Mouse (Mus musculus): ENCODE data around the gene Snx4. TPM values are rescaled to one million over a fixed set of nuclear protein-coding genes. Genes with fewer than 3 reads are reported as not detected.
A peak's percentile ranks its signal among the peaks of the same experiment; 100 is the strongest.

The Snx4 gene
- polyA plus RNA-seq, 1 experiment from 2014 or later: 71.7 TPM

DNA sequence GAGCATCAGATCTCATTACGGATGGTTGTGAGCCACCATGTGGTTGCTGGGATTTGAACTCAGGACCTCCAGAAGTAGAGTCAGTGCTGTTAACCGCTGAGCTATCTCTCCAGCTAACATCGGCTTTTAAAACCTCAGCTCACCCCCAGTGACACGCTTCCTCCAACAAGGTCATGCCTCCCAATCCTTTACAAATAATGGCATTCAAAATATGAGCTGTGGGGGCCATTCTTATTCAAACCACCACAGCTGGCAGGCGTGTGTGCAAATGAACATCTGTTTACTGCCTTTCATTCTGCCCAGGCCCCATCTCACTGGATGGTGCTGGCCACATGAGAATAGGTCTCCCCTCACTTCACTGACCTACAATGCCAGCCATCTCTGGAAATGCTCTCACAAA, 4.7 kb upstream of the Snx4 start:
- H3K27me3 ChIP-seq: no peaks in the 10 kb centered on the region
- no peak for ATAC-seq (ENCODE audit: low FRiP score)
- peaks cover 4% of the 10 kb centered on the region; the same call in 1 of the 2 replicates for H3K4me1 ChIP-seq
- H3K4me2 ChIP-seq: no peak overlapping the region
- H3K36me3 ChIP-seq (replicated peaks): peaks cover 28% of the 10 kb centered on the region
- no peak overlapping the region for H3K9ac ChIP-seq
- 93% methylated on average over 5 of the region's 5 CpGs for WGBS
- no peak overlapping the region for H3K4me3 ChIP-seq (replicated peaks)
- H3K9me3 ChIP-seq: no peaks in the 10 kb centered on the region
- no peak overlapping the region for H3K27ac ChIP-seq

DNA sequence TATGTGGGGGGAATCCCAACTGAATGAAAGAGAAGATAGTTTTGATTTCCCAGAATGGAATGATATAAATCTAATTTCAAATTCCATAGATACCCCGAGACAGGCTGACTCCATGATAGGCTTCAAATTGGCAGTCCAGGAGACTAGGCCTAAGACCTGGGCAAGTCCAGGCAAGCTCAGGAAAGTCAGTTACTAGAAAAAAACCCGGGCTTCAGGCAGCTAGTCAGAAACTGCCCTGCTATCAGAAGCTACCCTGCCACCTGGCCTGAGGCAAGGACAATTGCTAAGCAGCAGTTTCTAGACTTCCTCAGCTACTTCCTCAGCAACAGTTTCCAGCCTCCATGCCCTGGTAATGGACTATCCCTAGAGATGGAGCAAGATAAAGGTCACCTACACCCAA, 4.2 kb upstream of the Snx4 start:
- no peak overlapping the region for H3K9ac ChIP-seq
- no peak overlapping the region for H3K27ac ChIP-seq
- no peak for ATAC-seq (ENCODE audit: low FRiP score)
- no peak overlapping the region for H3K4me3 ChIP-seq (replicated peaks)
- H3K27me3 ChIP-seq: no peaks in the 10 kb centered on the region
- H3K36me3 ChIP-seq (replicated peaks): peaks cover 23% of the 10 kb centered on the region
- peaks cover 6% of the 10 kb centered on the region for H3K4me1 ChIP-seq
- no peaks in the 10 kb centered on the region for H3K9me3 ChIP-seq
- 86% methylated on average over 2 of the region's 2 CpGs for WGBS
- H3K4me2 ChIP-seq: no peak overlapping the region

DNA sequence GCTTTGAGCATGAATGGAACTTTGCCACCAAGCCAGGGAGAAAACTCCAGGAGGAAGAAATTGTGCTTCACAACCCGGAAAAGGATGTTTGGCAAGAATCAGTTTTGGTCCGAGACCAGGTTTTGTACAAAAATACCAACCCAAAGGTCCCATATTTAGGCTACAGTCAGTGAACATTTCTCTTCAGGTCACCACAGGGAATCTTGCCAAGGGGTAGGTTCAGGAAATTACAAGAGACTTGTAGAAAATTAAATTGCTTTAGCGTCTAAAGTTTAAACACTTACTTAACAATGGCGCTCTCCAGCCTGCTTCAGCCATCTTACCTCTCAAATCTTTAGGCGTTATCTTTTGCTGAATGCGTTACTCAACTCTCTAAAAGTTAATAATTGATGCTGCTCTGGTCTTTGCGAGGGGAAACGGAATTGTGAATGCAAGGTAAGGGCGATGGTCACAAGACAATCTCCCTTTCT, 556 bp upstream of the Snx4 start:
- peak overlapping the region; percentile 93 for H3K4me3 ChIP-seq (replicated peaks)
- no peak overlapping the region for H3K27ac ChIP-seq
- 24% methylated on average over 9 of the region's 9 CpGs for WGBS
- H3K9ac ChIP-seq: peak overlapping the region; percentile 90
- peak overlapping the region; percentile 73 for H3K4me2 ChIP-seq
- ATAC-seq (ENCODE audit: low FRiP score): no peak
- peaks cover 8% of the 10 kb centered on the region for H3K36me3 ChIP-seq (replicated peaks)
- no peaks in the 10 kb centered on the region for H3K27me3 ChIP-seq
- H3K9me3 ChIP-seq: no peaks in the 10 kb centered on the region
- peaks cover 14% of the 10 kb centered on the region for H3K4me1 ChIP-seq

DNA sequence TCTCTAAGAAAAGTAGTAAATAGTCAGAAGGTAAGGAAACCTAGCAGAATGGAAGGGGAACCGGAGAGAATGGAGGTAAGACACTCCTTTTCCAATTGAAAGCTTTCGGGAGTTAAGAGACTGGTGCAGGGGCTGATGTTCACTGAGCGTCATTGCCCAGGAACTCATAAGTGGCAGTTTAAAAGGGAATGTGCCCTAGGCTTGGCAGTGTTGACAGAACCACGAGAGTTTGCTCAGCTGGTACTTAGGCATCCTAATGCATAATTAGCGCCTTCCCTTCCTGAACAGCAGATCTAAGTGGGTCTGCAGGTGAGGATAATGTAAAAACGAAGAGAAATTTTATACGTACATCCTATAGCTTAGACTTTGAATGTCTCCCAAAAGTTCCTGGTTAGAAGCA, 4.4 kb downstream of the Snx4 start:
- H3K9ac ChIP-seq: no peak overlapping the region
- WGBS: 90% methylated on average over 7 of the region's 7 CpGs

DNA sequence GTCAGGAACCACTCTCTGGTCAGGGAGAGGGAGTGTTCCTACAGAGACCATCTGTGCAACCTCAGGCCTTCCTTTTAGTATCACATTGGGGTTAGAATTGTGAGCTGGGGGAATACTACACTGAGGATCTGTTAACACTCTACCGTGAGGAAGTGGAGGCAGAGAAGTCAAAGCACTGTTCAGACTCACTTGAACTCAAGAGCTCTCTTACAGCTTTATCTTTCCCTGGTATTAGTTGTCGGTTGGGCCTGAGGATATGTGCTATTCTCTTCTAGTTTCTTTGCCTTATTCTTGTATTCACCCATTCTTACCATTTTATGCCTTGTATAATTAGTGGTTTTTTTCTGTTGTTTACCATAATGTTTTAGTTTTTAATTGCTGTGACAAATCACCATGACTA, 7.3 kb downstream of the Snx4 start:
- WGBS: 90% methylated on average over 2 of the region's 2 CpGs

More for the DNA sequence above, 4.4 kb downstream of the Snx4 start:
- Histone ChIP-seq H3K36me3 (replicated peaks) (peaks cover 13% of the 10 kb centered on the region), H3K4me2 (no peak overlapping the region), H3K4me1 (peaks cover 11% of the 10 kb centered on the region), H3K9me3 (no peaks in the 10 kb centered on the region), H3K27me3 (no peaks in the 10 kb centered on the region), H3K27ac (no peak overlapping the region), H3K4me3 (replicated peaks) (no peak overlapping the region)
- ATAC-seq (ENCODE audit: low FRiP score): no peak

DNA sequence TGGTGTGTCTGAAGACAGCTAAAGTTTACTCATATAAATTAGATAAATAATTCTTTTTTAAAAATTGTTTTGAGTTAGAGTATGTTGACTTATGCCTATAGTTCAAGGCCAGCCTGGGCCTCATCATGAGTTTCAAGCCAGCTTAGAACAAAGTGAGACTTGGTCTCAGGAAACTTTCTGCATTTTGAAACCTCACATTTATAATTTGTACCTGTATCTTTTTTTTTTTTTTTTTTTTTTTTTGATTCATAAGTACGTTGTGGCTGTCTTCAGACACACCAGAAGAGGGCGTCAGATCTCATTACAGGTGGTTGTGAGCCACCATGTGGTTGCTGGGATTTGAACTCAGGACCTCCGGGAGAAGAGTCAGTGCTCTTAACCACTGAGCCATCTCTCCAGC, 8.6 kb downstream of the Snx4 start:
- no peak overlapping the region for H3K4me2 ChIP-seq
- no peaks in the 10 kb centered on the region for H3K27me3 ChIP-seq
- no peaks in the 10 kb centered on the region for H3K9me3 ChIP-seq
- no peak overlapping the region for H3K27ac ChIP-seq
- WGBS: 85% methylated on average over 3 of the region's 3 CpGs
- H3K9ac ChIP-seq: no peak overlapping the region
- H3K4me1 ChIP-seq: no peaks in the 10 kb centered on the region
- peaks cover 12% of the 10 kb centered on the region for H3K36me3 ChIP-seq (replicated peaks)
- no peak overlapping the region for H3K4me3 ChIP-seq (replicated peaks)
- no peak for ATAC-seq (ENCODE audit: low FRiP score)

More for the DNA sequence above, 7.3 kb downstream of the Snx4 start:
- no peak for ATAC-seq (ENCODE audit: low FRiP score)
- Histone ChIP-seq H3K9me3 (no peaks in the 10 kb centered on the region), H3K4me1 (no peaks in the 10 kb centered on the region; the same call in 1 of the 2 replicates), H3K4me2 (no peak overlapping the region), H3K27me3 (no peaks in the 10 kb centered on the region), H3K36me3 (replicated peaks) (peaks cover 8% of the 10 kb centered on the region; the same call in 1 of the 2 replicates), H3K4me3 (replicated peaks) (no peak overlapping the region), H3K9ac (no peak overlapping the region), H3K27ac (no peak overlapping the region)

DNA sequence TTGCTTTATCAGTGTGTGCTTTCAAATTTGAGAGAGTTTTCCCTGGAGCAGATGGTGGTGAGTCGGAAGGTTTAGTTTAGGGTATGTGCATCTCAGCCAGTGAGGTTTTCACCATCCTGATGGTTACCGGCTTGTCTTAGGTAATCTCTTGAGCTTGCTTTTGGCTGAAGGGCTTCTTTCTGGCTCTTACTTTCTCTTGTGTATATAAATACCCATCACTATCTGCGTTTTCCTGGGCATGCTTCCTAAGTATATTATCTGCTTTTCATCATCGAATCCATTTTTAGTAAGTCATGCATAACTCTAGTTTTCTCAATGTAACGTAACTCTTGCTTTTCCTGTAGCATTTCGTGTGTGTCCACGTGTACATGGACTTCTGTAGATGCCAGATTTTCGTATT, 9.6 kb downstream of the Snx4 start:
- H3K27me3 ChIP-seq: no peaks in the 10 kb centered on the region
- H3K4me2 ChIP-seq: no peak overlapping the region
- no peak overlapping the region for H3K9ac ChIP-seq
- H3K9me3 ChIP-seq: no peaks in the 10 kb centered on the region
- H3K4me1 ChIP-seq: no peaks in the 10 kb centered on the region
- H3K27ac ChIP-seq: no peak overlapping the region
- 94% methylated on average over 8 of the region's 8 CpGs for WGBS
- no peak overlapping the region for H3K4me3 ChIP-seq (replicated peaks)
- H3K36me3 ChIP-seq (replicated peaks): peaks cover 20% of the 10 kb centered on the region
- ATAC-seq (ENCODE audit: low FRiP score): no peak

DNA sequence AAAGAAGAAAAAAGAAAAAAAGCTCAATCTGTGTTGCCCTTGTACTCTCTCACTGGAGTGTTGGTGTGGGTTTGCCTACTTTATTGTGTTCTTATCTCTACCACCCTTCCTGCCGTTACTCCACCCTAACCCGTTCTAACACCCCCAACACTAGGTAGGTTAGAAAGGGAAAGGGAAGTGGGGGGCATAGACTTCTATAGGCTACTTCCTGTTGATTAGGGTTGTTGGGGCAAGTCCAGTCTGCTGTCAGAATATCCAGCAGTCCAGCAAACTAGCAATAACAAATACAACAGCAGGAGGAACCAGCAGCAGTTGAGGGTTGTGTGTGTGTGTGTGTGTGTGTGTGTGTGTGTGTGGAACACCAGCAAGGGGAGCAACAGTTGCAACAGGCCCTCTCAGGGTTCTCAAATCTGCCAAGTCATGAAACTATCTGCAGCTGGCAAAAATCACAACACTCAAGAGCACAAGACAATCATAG, 10.4 kb downstream of the Snx4 start:
- Histone ChIP-seq H3K36me3 (replicated peaks) (peaks cover 24% of the 10 kb centered on the region), H3K9me3 (no peaks in the 10 kb centered on the region), H3K4me3 (replicated peaks) (no peak overlapping the region), H3K27me3 (no peaks in the 10 kb centered on the region), H3K4me1 (no peaks in the 10 kb centered on the region), H3K4me2 (no peak overlapping the region), H3K27ac (no peak overlapping the region), H3K9ac (no peak overlapping the region)
- 89% methylated on average over 2 of the region's 2 CpGs for WGBS
- no peak for ATAC-seq (ENCODE audit: low FRiP score)

DNA sequence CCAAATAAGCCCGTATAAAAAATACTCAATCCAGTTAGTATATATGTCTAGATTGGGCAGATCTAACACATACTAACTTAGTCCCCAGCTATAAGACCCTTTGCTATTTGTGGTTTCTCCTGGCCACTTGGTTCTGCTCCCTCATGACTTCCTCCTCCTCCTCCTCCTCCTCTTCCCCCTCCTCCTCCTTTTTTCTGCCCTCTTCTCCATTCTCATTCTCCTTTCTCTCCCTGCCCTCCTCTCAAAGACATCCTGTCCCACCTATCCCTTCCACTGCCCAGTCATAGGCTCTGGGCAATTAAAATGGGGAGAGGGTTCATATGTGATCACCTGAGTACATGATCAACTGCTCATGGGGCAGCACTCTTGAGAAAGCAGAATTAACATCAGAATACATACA, 10.9 kb downstream of the Snx4 start:
- no peaks in the 10 kb centered on the region for H3K9me3 ChIP-seq
- H3K4me2 ChIP-seq: no peak overlapping the region
- no peak overlapping the region for H3K9ac ChIP-seq
- no peak overlapping the region for H3K4me3 ChIP-seq (replicated peaks)
- H3K27ac ChIP-seq: no peak overlapping the region
- 95% methylated on average over 1 of the region's 1 CpGs for WGBS
- peaks cover 26% of the 10 kb centered on the region for H3K36me3 ChIP-seq (replicated peaks)
- no peaks in the 10 kb centered on the region for H3K4me1 ChIP-seq
- H3K27me3 ChIP-seq: no peaks in the 10 kb centered on the region
- ATAC-seq (ENCODE audit: low FRiP score): no peak

DNA sequence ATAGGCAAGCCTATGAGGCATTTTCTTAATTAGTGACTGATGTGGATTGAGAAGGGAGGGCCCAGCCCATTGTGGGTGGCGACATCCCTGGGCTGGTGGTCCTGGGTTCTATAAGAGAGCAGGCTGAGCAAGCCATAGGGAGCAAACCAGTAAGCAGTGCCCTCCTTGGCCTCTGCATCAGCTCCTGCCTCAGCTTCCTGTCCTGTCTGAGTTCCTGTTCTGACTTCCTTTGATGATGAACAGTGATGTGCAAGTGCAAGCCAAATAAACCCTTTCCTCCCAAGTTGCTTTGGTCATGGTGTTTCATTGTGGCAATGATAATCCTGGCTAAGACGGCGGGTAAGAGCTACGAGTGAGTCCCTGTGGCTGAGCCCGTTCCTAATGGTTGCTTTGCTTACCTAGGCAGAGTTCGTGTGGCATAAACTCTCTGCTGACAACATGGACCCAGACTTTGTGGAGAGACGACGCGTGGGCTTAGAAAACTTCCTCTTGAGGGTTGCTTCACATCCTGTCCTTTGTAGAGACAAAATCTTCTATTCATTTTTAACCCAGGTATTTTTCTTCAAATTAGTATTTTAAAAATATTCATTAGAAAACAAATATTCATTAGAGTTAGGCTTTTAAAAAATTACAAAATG, 16.5 kb downstream of the Snx4 start:
- Histone ChIP-seq H3K36me3 (replicated peaks) (peaks cover 53% of the 10 kb centered on the region), H3K27ac (no peak overlapping the region), H3K4me1 (no peaks in the 10 kb centered on the region), H3K9ac (no peak overlapping the region), H3K4me2 (no peak overlapping the region), H3K4me3 (replicated peaks) (no peak overlapping the region), H3K27me3 (no peaks in the 10 kb centered on the region), H3K9me3 (no peaks in the 10 kb centered on the region)
- ATAC-seq (ENCODE audit: low FRiP score): no peak
- 89% methylated on average over 9 of the region's 9 CpGs for WGBS

DNA sequence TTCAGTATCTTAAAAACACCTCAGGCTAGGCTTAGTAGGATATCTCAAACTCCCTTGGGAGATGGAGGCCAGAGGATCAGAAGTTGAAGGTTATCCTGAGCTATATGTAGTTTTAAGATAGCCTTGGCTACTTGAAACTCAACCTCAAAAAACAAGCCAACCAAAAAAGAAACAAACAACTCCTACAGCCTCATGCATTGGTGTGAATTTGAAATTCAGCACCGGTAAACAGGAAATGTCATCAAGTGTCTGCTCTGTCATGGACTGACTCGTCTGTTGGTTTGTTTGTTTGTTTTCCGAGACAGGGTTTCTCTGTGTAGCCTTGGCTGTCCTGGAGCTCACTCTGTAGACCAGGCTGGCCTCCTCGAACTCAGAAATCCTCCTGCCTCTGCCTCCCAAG, 20.6 kb downstream of the Snx4 start:
- H3K9ac ChIP-seq: no peak overlapping the region
- H3K4me2 ChIP-seq: no peak overlapping the region
- H3K4me1 ChIP-seq: no peaks in the 10 kb centered on the region
- H3K36me3 ChIP-seq (replicated peaks): peaks cover 53% of the 10 kb centered on the region
- no peak overlapping the region for H3K4me3 ChIP-seq (replicated peaks)
- ATAC-seq (ENCODE audit: low FRiP score): no peak
- H3K27me3 ChIP-seq: no peaks in the 10 kb centered on the region
- WGBS: 98% methylated on average over 4 of the region's 4 CpGs
- no peaks in the 10 kb centered on the region for H3K9me3 ChIP-seq
- no peak overlapping the region for H3K27ac ChIP-seq

DNA sequence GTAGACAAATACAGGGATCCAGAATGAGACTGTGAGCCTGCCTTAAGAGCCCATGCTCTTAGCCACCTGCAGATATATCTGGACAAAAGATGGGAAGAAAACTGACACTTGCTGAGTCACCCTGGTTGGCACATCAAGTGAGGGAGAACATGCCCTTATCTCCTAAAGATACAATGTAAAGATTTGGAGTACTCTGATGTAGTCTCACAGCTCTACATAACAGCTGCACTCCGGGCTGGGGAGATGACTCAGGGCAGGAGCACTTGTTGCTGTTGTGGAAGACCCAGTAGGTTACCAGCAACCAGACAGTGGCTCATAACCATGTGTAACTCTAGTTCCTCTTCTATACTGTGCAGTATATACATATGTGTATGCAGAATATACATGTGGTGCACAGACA, 31.8 kb downstream of the Snx4 start:
- Histone ChIP-seq H3K27me3 (no peaks in the 10 kb centered on the region), H3K4me3 (replicated peaks) (no peak overlapping the region), H3K9ac (no peak overlapping the region), H3K9me3 (no peaks in the 10 kb centered on the region), H3K4me2 (no peak overlapping the region), H3K4me1 (no peaks in the 10 kb centered on the region), H3K36me3 (replicated peaks) (peaks cover 52% of the 10 kb centered on the region), H3K27ac (no peak overlapping the region)
- WGBS: 88% methylated on average over 1 of the region's 1 CpGs
- no peak for ATAC-seq (ENCODE audit: low FRiP score)

DNA sequence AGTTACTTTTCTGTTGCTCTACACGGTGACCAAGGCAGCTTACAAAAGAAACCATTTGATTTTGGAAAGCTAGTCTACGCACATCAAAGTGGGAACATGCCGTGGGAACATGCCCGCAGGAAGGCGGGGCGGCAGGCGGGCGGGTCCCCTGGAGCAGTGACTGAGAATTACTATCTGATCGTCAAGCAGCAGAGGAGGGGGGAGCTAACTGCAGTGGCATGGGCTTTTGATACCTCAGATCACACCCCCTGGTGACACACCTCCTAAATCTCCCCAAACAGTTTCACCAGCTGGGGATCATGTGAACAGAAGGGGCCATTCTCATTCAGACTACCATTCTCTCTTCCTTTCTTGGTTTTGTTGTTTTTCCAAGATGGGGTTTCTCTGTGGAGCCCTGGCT, 37.3 kb downstream of the Snx4 start:
- Histone ChIP-seq H3K9ac (no peak overlapping the region), H3K27me3 (no peaks in the 10 kb centered on the region), H3K27ac (no peak overlapping the region), H3K36me3 (replicated peaks) (peaks cover 73% of the 10 kb centered on the region), H3K9me3 (peaks cover 11% of the 10 kb centered on the region; the same call in 1 of the 2 replicates), H3K4me2 (no peak overlapping the region), H3K4me1 (no peaks in the 10 kb centered on the region), H3K4me3 (replicated peaks) (no peak overlapping the region)
- no peak for ATAC-seq (ENCODE audit: low FRiP score)
- 88% methylated on average over 9 of the region's 9 CpGs for WGBS
